8 mouse cellular contexts compared by ENCODE assay signal in the genomic region with DNA sequence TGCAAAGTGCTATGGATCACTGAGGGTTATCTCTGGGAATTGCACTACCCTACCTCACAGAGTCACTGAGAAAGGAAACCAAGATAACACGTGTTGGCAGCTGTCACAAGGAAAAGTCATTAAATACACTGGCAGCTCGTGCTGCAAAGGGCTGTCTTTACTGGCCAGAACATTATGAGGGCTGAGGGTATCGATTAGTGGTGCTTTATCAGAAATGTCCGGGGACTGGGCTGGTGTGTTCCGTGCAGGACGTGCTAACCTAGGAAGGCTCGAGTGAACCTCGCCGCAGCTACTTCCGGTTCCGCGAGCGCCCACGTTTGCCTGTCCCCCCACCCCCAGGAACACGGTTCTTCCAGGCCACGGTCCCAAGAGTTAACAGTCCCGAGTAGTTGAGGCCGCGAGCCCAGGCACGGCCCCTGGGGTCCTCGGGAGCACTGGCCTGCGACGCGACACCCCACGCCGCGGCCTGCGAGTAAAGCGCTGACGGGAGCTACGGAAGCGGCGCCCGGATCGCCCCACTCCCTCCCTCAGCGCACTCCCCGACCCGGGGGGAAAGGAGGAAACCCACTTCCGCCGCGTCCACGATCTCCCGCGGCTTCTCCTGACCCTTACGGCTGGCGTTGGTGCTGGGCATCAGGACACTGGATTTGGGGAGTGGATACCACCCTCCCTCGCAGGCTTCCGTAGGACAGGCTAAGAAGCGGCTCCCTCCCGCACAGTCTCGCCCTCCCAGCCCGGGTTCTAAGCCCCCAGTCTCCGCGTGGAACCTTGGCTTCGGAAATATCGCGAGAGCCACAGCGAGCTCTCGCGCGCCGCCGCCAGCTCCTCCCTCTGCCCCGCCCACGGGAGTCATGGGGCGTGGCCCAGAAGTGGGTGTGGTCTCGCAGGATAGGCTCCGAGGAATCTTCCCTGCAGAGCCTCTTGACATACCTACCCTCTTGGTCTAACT. TPM values are rescaled to one million over a fixed set of nuclear protein-coding genes. Genes with fewer than 3 reads are reported as not detected.
A peak's percentile ranks its signal among the peaks of the same experiment; 100 is the strongest.
DNase-seq lines count a peak whose midpoint lies in the region; ATAC-seq lines count a peak whose summit lies in the region.

A gene (minus strand): TSS at position 785 of the 949 bp plus-strand sequence.

- H3K27me3 ChIP-seq in hindbrain, embryonic 13.5 days = no peaks in the 10 kb centered on the region

- peak within 1 kb of the TSS; percentile 87 for H3K4me3 ChIP-seq in hindbrain, embryonic 13.5 days

- peak within 1 kb of the TSS; percentile 96 for H3K9ac ChIP-seq in hindbrain, embryonic 13.5 days

- 0 out of 2 replicates have a peak, but pooled peaks cover 3% of the 10 kb centered on the region for H3K4me1 ChIP-seq in hindbrain, embryonic 13.5 days (replicated peaks)

- ATAC-seq in hindbrain, embryonic 13.5 days (ENCODE audit: low FRiP score) = peak; percentile 95

- peak within 1 kb of the TSS; percentile 71 for H3K4me2 ChIP-seq in hindbrain, embryonic 13.5 days

- H3K9me3 ChIP-seq in hindbrain, embryonic 13.5 days = no peaks in the 10 kb centered on the region

- WGBS in hindbrain, embryonic 13.5 days = under 1% methylated on average over 64 of the region's 68 CpGs

- H3K36me3 ChIP-seq in hindbrain, embryonic 13.5 days = peaks cover 12% of the 10 kb centered on the region

- peak; percentile 98 for DNase-seq in NIH3T3 (ENCODE audit: low read depth)
- peak; percentile 97 for DNase-seq in cerebellum, postnatal 10 days
- peak; percentile 88 to 89 for DNase-seq in frontal cortex, postnatal 14 days (ENCODE audit: low spot score in 2 of 2)
- DNase-seq in layer of hippocampus, postnatal 25 days (ENCODE audit: extremely low spot score in 1 of 2, low spot score in 1 of 2) = peak; percentile 84
- DNase-seq in lung, postnatal 25 days (ENCODE audit: low spot score) = peak; percentile 93
- peak; percentile 93 for DNase-seq in retina, embryonic 14.5 days (ENCODE audit: low spot score)
- peak; percentile 98 for DNase-seq in thymus, postnatal 4 days

- H3K27ac ChIP-seq in hindbrain, embryonic 13.5 days = peak within 1 kb of the TSS; percentile 93

RNA-seq across cellular contexts. Expression of the gene that starts here (rescaled TPM):
- polyA plus RNA-seq in hindbrain, embryonic 13.5 days (2015; fragmentation: Nextera tagmentation; extraction: Ambion mirVana) = 163 and 165 TPM in 2 replicates
- total RNA-seq in layer of hippocampus, postnatal 25 days (2021) = 10 to 100 TPM; 68.7 to 70.1 TPM

Comparison
In these comparisons a context has a peak if more than half of its experiments do, and no peak if none do; other contexts are left out.
1. Peak in every context shown above with its lines: DNase-seq, ATAC-seq, H3K4me3 ChIP-seq and H3K27ac ChIP-seq.